Mouse (Mus musculus) hindlimb bud, embryonic 11.5 days (tissue): Measurements from ENCODE around the gene Acta1.

ENCODE experiments used
- DNase-seq: peaks from one replicate; pipeline ENCODE4 v3.0.0-alpha.2; 2012; ENCODE audit warnings: low read depth, low spot score; ENCODE audit errors: extremely low spot score

Gene Acta1

DNA sequence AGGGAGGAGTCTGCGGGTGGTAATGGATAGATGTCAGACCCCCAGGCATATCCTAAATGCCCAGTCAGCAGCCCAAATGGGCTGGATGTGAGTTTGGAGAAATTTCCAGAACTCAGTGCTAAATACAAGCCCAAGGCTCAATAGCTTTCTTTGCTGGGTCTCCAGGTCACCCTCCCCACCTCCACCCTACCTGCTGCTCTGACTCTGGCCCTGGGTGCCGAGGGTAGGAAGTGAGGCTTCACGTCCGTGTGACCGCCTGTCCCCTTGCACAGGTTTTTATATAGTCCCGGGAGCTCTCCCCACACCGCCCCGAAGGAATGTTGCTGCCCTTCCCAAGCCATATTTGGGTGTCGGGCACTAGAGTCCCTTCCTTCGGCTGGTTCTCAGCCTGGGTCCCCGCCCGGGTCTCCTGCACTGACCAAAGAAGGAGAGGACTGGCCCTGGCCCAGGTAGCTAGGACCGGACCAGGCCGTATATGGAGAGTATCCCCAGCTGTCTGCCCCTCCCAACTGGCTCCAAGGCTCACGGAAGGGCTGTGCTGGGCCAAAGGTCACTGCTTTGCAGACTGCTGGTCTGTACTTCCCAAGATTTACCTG is at the start of gene Acta1:
Gene Acta1 (minus strand): TSS at position 250 of the 596 bp plus-strand sequence.
- DNase-seq, result no peak

- no peak for DNase-seq
Observed at GRCm38 (mm10) chr8:123929026-123929425, 34.5 kb upstream of the Acta1 start.

DNA sequence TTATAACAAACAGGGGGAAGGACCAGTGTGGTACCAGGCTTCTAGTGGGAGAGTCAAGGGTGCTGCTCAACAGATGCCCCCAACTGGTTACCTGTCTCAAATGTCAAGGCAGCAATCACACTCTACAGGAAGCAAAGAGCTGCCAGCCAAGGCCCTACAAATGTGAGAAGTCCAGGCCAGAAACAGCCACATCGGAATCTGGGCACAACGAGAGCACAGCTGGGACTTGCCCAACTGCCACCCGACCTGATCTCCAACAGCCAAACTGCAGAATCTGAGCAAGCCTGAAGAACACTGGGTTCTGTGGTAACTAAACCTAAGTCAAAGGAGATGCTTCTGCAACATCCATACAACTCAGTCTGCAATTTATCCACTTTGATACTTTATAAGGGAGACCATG is 31.1 kb upstream of the Acta1 start:
- DNase-seq, result no peak

DNA sequence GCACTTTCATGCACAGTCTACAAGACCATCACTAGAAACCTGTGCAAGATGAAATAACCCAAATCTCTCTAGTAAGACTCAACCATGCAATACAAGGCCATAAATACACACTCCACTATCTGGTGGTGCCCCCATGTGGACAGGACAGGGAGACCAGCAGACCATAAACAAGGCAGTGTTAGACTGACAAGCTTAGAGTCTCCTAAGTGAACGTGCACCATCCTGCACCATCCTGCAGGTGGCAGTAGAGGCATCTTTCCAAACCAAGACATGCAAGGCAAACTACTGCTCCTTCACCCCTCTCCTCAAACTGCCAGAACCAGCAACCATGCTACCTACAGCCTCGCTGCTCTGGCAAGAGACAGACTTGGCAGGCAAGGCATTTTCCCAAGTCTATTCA is 30.2 kb upstream of the Acta1 start:
- peak; percentile 79 for DNase-seq

GRCm38 (mm10) chr8:123914635-123915034 is 20.1 kb upstream of the Acta1 start:
- DNase-seq, result no peak

- DNase-seq, result no peak
Observed at GRCm38 (mm10) chr8:123912265-123912664, 17.7 kb upstream of the Acta1 start.

DNA sequence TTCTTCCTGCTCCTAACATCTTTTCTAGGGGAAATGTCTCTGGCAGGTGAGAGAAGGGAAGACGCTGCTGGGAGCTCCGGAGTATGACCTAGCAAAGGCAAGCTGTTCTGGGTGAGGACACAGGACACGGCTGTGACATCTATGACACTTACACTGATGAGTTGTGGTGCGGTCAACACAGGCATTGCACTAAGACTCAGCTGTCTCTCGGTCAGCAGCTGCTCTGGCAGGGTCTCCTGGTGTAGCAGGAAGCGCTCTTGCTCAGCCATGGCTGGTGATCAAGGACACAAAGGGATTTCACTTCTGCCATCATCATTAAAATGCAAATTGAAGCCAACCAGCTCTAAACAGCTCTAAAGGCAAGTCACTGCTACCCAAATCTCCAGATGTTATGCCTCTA is 13.1 kb upstream of the Acta1 start:
- no peak for DNase-seq

DNA sequence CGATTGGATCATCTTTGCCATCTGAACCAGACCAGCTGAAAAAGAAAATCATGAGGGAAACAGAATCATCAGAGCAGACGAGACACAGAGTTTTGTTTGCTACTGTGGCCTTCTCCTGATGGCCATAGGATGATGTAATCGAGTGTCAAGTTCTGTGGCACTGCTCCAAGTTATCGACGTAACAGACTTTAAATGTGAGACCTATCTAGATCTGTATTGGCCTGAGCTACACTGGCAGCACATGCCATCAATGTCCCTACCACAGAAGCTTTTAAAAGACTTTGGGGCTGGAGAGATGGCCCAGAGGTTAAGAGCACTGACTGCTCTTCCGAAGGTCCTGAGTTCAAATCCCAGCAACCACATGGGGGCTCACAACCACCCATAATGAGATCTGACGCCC is 8.1 kb upstream of the Acta1 start:
- DNase-seq, result no peak

GRCm38 (mm10) chr8:123899366-123899765 is 4.8 kb upstream of the Acta1 start:
- no peak for DNase-seq

GRCm38 (mm10) chr8:123898576-123898975 is 4.0 kb upstream of the Acta1 start:
- no peak for DNase-seq

DNA sequence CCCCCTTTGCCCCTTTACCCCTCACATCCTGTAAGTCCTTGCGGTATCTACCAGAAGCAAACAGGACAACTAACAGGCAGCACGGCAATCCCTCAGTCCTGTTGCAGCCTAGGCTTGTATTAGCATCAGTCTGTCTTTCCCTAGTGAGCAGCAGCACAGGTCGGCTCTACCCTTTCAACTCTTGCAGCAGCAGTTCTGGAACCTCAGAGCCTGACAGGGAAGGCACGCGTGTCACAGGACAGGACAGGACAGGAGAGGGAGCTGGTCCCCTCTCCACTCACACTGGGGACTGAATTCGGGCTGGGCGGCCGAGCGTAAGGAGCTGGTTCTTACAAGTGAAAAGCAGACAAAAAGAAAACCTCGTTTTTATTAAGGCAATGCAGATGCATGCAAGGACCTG is 2.2 kb upstream of the Acta1 start:
- no peak for DNase-seq

GRCm38 (mm10) chr8:123896366-123896761 is 1.8 kb upstream of the Acta1 start:
- no peak for DNase-seq

DNA sequence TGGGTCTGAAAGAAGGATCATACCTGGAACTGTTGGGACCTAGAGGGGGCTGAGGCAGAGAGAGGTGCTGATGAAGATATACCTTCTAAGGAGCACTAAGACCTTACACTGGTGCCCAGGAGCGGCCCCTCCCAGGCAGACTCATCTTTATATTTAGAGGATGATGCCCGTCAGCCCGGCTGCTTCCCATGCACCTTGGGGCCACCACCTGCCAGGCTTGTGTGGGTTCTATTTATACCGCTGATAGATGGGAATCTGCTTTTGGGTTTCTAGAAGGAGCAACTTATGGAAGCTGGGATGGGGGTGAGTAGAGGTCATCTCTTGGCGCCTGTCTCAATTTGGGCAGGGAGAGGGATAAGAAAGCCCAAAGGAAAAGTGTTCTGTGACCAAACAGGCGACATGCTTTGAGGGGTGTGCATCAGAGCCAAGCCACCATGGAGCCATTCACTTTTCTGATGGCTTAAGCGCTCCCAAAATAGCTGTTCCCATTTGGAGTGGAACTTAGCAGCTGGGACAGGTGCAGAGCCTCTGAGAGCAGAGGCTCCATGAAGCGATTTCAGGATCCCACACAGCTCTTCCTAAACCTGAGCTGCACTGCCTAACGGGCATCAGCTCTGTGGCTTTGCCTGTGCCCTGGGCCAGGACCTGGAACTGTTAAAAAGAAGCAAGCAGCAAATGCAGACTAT is 1.3 kb upstream of the Acta1 start:
- no peak for DNase-seq

DNA sequence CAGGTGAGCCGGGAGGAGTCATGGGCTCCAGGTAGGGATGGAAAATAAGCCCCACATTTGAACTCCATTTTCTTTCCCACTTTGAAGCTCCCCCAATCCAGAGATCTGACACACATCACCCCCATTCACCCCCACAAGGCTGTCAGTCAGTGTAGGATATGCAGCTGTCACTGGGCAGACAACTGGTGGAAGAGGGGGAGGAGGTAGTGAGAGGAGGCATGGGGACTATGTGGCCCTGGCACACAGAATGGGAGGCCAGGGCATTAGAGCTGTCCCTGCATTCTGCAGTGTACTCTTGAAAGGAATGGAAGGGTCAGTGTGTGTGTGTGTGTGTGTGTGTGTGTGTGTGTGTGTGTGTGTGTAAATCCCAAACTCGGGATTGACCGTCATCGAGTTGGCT is 679 bp upstream of the Acta1 start:
- DNase-seq, result no peak

GRCm38 (mm10) chr8:123893413-123893812 is 1.1 kb downstream of the Acta1 start:
- no peak for DNase-seq

DNA sequence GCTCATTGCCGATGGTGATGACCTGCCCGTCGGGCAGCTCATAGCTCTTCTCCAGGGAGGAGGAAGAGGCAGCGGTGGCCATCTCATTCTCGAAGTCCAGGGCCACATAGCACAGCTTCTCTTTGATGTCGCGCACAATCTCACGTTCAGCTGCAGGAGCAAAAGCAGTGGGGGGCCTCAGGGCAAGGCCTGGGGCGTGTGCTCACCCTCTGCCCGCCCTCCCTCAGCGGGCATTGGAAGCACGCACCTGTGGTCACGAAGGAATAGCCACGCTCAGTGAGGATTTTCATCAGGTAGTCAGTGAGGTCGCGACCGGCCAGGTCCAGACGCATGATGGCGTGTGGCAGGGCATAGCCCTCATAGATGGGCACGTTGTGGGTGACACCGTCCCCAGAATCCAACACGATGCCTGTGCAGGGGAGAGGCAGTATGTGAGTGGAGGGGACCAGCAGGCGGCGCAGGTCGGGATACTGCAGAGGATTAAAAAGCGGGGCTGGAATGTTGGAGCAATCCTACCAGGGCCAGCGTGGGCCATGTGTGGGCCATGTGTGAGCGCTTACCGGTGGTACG is 1.9 kb downstream of the Acta1 start:
- DNase-seq, result no peak

- no peak for DNase-seq
Observed at GRCm38 (mm10) chr8:123891883-123892585, 2.5 kb downstream of the Acta1 start.

- peak; percentile 26 for DNase-seq
Observed at GRCm38 (mm10) chr8:123891271-123891670, 3.3 kb downstream of the Acta1 start.

DNA sequence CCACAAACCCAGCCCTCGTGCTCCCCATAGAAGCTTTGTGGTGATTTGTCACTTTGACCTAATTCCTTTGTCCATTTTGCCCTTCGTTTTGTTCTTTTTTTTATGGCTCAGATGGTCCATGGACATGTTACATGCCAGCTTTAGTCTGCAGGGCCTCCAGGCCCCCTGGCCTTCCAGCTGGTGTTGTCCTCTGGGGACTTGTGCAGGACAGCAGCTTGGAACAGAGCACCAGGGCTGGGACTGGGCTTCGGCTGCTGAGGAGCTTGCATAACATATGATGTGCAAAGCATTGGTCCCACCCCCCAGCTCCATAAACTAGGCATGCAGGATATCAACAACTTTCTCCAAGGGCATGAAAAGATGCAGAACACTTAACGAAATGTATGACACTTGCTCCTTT is 4.8 kb downstream of the Acta1 start:
- no peak for DNase-seq

- no peak for DNase-seq
Observed at GRCm38 (mm10) chr8:123887956-123888355, 6.6 kb downstream of the Acta1 start.

GRCm38 (mm10) chr8:123887163-123887562 is 7.4 kb downstream of the Acta1 start:
- DNase-seq, result no peak
